Mouse (Mus musculus) thymus, adult 18-20 months (tissue): Measurements from ENCODE around the gene Spsb4.

Experiments used
- DNase-seq, 2 experiments: peaks; one replicate each; pipeline ENCODE4 v3.0.0; 2022; ENCODE audit warnings: mixed read lengths in 2 of 2

Gene Spsb4

DNA sequence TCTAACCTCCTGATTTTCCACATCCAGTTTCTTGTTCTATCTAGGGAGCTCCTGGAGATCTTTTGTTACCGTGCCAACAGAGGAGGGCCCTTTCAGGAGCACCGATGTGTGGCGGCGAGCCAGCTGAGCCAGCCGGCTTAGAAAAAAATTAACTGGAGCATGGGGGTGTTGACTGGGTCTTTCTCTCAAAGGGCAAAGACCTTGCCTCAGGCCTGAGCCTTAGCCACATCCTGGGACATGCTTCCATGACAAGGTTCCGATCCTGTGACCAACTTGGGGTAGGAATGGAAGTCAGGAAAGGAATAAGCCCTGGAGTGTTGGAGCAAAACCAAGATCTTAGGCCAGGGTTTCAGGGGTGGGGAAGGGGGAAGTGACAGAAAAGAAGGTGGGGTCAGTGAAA, 2.9 kb downstream of the Spsb4 start:
- DNase-seq, result no peak

DNA sequence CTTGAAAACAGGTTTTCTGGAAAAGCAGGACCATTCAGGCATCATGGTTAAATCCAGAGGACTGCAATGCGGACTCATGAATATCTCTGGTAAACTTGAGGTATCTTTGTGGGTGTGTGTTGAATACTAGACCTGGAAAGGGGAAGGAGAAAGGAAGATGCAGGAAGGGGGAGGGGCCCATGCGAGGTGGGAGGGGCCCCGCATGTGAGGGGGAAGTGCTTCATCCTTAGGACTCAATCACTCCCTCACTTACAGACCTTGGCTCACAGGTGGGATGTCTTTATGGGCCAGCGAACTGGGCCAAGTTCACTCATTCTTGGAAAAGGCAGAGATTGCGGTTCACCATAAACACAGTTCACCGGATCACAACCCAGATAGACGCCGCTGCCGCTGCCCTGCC, 4.9 kb downstream of the Spsb4 start:
- DNase-seq, result no peak

DNA sequence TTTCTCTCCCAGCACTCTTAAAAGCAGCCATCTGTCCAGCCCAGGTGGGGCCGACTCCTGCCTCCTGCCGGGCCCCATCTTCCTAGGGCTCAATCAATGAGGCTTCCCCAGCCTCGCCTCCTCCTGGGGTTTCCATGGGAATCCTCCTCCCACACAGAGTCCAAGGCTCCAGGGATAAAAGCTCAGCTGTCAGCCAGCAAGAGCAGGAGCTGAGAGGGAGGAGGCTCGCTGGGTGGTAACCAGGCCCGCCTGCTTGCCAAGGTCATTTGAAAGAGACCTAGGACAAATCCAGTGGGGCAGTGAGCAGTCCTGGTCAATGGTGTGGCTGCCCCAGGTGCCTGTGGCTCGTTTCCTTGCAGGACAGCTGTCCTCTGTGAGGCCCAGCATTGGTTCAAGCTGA, 5.5 kb downstream of the Spsb4 start:
- no peak for DNase-seq

DNA sequence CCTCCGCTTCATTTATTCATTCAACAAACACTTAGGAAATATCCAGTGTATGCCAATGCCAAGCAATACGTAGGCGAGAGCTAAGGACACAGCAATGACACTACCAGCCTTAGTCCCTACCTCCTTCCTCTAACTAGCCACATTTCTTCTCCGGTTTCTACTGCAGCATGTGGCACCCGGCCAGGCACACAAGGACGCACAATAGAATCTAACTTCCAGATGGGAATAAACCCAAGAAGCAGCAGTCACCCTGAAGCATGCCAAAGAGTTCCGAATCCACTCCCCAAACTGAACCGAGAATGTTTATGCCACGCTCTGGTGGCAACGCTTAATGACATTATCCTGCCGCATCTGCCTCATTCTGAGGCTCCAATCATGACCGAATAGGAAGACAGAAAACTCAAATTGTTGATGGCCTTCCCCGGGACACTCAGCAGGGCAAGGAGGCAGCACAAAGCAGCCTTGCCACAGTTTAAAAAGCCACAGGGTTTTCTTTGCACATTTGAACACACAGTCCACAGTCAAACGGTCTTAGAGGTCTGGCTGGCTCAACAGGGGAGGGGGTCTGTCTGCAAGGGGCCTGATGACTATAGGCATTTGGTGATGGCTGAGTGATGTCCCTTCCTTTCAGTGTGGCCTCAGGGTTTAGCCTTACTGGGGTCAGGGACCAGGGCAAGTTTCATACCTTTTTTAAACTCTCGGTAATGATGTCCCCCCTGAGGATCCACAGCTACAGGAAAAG, 7.0 kb downstream of the Spsb4 start:
- DNase-seq, result no peak

DNA sequence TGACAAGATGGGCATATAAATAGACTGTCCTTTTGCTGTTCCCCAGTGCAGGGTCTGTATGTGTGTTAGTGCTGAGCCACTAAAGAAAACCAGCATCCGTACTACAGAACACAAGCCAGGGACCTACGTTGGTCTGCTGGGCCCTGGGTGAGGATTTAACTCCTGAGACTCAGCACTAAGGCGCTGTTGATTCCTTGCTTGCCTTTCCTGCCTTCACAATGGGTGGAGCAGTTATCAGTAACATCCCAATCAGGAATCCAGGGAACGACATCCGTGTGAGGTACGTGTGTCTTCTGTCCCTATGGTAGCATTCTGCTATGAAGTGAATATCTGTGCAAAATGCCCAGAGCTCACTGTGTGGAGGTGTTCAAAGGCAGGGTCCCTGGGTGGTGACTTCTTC, 8.2 kb downstream of the Spsb4 start:
- DNase-seq, result no peak

DNA sequence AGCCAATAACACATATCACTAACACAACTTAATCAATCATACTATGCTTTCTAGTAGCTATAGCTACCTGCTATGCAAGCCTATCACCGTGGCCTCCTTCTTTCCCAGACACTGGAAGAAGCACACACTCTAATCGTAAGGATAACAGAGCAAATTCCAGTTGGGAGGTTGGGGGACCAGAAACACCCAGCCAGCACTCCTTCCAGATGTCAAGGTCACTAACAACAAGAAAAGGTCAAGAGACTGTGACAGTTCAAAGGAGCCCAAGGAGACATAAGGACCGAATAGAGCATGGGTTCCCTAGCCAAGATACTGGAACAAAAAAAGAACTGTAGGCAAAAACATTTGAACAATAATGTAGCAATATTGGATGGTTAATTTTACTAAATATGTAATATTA, 13.9 kb downstream of the Spsb4 start:
- no peak for DNase-seq

DNA sequence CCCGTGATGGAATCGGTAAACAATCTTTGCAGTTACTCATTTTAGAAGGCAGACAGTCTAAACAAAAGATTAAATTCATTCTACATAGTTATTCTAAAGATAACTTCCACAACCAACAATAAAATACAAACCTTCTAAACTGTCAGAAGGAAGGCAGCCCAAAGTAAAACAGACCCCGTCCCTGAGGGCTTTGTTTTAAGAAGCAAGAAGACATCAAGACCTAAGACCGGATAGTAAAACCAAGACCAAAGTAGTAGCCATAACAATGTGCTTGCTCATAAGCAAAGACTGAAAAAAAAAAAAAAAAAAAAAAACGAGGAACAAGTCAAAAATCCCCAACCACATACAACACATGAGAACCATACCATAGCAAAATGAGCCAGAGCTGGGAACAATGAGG, 15.5 kb downstream of the Spsb4 start:
- no peak for DNase-seq

DNA sequence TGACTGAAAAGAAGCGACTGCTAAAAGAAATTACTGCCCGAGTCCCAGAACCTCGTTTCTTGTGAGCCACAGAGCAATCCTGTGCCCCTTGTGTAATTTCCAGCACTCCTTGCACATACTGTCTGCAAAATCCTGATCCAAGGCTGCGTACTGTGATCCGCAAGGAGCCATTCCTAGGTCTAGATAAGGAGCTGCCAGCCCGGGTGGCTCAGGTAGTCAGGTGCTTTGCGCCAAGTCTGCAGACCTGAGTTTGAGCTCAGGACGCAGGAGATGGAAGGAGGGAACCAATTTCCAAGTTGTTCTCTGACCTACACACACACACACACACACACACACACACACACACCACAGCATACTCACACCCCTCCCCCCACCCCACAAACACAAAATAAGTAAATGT, 16.0 kb downstream of the Spsb4 start:
- DNase-seq, result no peak

DNA sequence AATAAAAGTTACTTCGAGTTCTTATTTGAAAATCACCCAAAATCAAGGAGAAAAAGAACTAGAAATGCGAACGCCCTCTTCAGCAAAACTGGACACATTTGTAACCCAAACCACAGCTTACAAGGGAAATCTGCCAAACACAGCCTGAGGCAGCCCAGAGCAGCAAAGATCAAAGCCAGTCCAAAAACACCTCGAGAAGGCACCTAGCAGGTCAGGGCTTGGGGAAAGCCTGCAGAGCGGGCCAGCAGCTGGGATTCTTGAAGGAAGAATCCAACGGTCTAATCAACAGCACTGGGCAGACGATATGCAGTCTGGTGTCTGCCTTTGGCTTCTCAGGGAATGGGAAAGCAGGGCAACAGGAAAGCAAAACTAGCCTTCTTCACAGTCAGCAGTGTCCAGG, 16.6 kb downstream of the Spsb4 start:
- DNase-seq, result no peak

DNA sequence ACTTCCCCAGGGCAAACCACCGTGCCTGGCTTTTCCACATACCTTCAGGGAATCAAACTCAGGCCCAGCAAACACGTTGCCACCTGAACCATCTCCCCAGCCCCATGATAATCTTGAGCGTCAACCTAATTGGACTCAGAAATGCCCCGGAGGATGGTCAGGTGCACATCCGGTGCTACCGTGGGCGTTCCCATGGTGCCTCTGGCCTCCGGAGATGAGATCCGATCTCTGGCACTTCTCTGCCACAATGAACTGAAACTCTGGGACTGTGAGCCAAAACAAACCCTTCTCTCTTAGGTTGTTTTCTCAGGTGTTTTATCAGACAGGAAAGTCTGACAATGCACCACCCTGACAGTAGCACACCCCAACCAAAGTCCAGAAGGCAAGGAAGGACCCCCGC, 17.2 kb downstream of the Spsb4 start:
- DNase-seq, result no peak

DNA sequence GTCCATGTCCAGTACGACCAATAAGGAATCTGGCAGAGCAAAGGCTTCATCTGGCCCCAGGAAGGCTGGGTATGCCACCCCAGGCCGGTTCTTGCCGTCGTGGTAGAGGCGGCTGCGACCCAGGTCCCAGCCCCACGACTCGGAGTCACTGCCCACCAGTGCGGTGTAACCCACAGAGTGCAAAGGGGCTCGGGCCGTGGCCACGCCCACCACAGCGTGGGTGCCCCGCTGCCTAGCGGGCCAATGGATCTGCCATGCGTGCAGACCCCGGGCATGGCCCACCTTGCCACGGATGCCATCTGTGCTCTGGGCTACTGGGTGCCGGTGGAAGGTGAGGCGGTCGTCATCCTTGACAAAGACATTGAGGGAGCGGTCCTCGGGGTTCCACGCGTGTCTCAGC, 22.9 kb downstream of the Spsb4 start:
- DNase-seq, result no peak

DNA sequence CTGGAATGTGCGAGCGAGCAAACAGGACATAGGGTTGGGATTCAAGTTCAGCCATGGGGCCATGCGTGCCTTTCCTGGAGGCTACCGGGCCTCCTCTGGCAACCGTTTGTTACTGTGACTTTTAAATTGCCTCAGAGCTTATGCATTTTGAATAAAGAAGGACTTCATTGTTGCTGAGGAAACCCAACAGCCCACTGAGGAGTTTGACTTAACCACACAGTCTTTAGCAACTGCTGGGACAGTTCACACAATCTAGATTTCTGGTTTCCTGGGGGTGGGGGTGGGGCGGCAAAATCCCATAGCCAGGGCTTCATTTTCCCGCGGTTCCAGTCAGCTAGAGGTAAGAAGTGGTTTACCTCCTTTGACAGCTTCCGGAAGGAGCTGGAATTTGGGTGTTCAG, 23.9 kb downstream of the Spsb4 start:
- no peak for DNase-seq

DNA sequence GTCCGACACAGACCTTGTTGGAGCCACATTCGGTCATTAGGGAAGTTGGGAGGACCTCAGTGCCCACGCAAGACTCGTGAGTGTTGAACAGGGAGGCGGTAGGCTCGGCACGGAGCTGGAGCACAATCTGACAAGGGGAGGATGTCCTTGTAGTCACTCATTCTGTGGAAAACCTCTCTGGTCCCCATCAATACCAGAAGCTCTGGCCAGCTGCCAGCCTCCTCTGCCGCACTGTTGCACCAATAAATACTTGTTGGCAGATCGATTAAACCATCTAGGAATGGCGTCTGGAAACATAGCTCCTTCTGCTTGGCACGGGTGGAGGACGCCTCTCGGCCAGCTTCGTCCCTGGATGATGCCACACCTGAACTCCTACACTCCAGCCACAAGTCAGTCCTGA, 27.5 kb downstream of the Spsb4 start:
- no peak for DNase-seq

DNA sequence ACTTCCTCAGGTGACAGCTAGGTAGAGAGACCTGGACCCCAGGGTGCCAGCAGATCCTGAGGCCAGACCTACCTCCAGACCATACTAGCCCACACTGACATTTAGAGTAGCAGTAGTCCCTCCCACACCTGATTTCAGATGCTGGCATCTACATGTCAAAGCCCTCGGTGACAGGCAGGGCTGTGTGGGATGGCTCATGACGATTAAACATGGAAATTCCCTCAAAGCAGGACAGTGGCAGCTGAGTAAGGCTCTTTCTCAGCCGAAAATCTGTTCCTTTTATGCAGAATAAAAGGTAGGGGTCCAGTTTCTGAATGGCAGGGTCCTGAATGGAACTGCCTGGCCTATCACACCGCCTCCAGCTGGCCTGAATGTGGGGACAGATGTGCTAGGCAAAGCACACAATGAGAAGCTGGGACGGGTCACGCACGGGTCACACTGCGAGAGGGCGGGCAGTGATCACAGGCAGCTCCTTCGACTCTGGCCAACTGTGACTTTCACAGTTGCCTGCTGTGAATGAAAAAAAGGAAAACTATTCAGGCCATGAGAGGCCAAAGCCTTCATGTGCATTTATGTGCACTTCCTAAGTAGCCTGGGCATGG, 29.2 kb downstream of the Spsb4 start:
- no peak for DNase-seq

DNA sequence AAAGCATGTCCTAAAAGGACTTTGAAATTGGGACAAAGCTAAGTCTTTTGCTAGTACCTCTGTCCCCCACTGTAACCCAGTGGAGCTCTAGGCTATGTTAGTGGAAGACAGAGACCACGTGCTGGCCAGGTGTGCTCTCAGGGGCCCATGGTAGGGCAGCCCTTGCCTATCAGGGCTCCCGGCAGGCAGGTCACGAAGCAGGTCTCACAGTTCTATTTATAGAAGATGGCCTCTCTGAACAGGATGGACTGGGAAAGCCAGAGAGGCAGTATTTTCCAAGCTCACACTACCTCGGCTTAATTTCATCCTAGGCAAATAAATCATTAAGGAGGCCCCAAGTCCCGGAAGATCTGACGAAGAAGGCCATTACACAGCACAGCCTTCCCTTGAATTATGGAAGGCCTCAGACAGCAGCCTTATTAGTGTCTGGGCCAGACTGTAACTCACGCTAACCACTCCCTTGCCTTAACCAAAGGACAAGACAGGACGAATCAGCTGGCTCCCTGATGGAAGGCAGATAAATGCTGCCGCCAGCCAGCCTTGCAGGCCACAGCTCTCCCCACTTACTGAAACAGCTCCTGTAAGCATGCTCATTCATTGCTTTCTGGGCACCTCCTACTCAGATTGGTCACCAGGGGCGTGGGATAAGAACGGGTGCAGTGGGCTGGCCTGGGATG, 31.7 kb downstream of the Spsb4 start:
- no peak for DNase-seq

DNA sequence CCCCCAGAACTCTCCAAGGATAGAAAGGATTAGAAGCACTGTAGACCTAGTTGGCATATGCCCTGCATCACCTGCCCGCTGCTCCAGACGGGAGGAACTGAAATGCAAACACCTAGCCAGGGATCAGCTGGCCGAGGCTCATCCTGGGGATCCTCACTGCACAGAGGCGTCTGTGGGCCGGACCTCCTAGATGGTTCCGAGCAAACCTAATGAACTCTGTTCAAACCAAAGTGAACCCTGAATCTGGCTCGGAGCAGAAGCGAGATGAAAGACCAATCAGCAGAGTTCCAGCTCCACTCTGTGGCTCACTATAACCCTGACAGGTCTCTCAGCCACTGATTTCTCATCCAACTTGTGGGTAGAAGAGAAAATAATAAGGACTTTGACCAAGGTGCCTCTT, 34.6 kb downstream of the Spsb4 start:
- no peak for DNase-seq

DNA sequence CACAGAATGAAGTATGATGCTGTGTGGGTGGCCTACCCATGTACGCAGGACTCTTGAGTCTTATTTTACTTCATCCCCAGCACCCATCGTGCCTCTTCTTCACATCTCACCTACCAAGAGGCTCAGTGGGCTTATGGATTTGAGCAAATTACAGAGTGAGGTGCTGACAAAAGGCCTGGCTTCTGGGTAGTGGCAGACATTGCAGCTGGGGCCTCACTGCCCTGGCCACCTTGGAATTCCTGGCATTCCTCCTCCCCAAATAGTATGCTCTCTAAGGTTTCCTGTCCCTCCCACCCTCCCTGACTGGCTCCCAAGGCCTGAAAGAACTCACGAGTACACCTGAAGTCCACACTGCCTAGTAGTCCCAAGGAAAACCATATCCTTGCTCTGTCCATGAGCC, 35.7 kb downstream of the Spsb4 start:
- DNase-seq, result no peak

DNA sequence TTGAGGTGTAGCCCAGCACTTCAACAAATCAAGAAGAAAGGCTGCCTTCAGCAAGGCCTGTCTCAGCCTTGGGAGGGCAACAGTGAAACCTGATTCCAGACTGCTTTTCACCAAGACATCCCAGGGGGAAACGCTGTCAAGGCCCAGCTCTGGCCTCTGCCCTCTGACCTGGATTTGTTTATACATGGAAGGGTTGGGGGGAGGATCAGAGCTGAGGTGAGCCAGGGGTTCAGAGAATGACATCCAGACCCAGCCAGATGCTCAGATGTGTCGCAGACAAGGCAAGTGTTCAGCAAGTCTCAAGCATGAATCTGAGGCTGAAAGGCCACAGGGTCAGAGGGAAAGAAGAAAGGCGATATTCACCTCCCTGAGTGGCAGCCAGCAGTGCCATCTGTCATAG, 36.3 kb downstream of the Spsb4 start:
- DNase-seq, result no peak

DNA sequence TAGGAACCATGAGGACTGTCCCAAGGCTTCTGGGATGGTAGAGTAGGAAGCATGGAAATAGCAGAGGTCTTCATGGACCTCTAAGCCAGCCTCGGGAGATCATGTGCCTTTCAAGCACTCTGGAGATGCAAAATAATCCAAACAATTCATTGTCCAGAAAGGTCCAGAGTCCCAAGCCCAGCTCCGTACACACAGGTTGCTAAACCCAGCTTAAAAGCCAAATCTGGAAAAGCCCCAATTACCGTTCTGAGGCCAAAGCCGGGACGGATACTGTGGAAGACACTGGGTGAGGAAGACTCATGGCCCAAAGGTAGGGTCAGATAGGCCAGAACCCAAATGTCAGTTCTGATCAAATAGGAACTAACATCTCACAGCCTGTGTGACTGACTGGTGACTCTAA, 36.8 kb downstream of the Spsb4 start:
- no peak for DNase-seq

DNA sequence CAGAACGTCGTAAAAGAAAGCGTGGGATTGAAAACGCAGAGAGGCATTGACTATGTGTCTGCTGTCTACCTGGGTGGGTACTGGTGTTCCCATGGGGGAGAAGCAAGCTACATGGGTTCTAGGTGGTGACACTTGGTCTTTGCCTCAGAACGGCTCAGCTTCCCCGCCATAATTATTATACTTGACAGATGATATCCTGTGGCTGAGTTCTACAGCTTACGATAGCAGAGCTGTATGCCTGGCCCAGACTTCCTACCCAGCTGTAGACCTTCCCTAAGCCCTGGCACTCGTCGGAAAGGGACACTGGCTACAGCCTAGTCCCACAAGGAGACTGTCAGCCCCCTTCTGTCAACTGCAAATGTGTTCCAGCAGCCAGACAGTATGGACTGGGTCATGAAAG, 37.5 kb downstream of the Spsb4 start:
- DNase-seq, result no peak

DNA sequence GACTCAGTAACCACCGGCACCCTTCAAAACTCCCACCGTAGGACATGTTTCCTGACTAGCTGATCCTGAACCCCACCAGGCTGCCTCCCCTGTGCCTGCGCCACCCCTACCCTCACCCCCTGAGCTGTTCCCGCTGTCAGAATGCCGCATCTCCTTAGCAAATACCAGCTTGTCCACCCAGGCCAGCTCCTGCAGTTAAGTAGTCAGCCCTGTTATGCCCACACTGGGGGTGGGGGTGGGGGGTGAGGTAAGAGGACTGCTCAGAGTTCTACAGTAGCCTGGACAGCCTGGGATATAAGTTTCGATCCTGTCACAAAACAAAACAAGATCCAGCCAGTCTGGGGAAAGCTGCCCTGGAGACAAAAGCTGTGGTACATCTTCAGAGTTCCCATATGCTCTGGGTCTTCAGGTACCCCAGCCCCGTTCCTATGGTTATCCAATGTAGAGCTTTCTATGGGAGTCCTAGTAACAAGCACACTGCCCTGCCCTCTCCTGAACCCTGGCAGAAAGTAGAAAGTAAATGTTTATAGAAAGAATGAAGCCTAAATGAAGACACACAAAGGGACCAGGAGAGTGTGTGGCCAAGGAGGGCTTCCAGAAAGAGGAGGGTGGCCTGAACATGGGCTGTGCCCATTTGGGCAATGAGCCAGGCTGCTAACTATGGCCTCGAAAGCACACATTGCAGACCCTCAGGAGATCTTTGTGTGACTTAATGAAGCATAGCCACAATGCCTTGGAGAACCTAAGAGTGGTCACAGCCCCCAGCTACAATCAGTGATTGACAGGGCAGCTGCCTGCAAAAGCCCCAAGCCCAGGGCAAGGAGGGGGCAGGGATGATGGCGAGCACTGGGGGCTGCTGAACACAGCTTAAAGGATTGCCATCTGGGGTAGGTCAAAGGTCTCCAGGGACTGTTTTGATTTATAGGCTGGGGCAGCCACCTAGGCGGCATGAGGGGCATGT, 38.3 kb downstream of the Spsb4 start:
- DNase-seq, result no peak

DNA sequence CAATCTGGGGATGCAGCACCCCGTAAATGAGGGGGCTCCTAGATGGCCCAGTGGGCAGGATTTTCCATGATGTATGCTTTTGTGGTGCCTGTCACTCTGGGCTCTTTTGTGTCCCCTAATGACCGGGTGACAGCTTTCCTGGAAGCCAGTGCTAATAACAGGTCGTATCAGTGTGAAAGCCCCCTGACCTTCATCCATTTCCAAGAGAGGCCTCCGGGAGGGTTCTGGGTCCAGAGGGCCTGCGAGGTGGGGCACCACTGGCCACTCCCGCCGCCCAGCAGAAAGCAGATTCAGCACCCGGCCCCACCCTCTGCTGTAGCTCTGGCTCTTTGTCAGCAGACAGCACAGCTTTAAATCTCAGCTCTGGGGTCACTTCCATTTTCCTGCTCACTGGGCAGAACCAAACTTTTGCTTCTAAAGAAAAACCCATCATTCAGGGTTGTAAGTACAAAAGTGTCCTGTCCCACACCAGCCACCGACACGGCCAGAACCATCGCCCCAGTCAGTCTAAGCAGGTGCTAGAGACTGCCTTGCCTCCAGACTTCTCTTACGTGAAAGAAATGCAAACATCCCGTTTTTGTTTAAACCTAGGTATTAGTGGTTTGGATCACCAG, 39.1 kb downstream of the Spsb4 start:
- no peak for DNase-seq
